Mouse (Mus musculus) stomach, postnatal 0 days (tissue): ENCODE data around the gene Cdca7l.

Source experiments
- CTCF ChIP-seq: IDR thresholded peaks from 2 replicates; pipeline ENCODE4 v1.5.1; 2016; ENCODE audit warnings: antibody characterized with exemption, low read depth, mild to moderate bottlenecking, moderate library complexity
- EP300 ChIP-seq: optimal IDR thresholded peaks from 2 replicates; pipeline ENCODE3; 2016; ENCODE audit warnings: antibody characterized with exemption

DNA sequence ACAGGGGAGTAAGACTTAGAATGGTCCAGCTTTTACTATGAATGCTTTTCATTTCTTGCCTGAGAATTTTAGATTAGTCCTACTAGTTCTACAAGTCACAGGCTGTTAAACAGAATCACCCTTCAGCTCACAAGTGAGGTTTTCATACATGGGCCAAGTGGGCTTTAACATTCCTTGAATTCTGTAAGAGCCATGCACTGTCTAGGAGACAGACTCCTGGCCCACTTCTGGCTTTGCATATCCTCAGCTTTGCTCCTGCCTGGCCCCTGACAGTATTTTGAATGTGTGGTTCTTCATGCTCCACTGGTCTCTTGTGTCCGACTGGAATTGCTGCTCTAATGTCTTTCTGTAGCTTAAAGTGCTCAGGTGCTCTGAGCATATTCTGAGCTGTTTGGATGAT lies 20.7 kb upstream of the Cdca7l start:
- TF ChIP-seq CTCF (no peak), EP300 (no peak)
